Mouse (Mus musculus): ENCODE data around the gene Syt14. TPM values are rescaled to one million over a fixed set of nuclear protein-coding genes. Genes with fewer than 3 reads are reported as not detected.

Syt14 gene
- polyA plus RNA-seq, 1 experiment from 2014 or later, result 4.5 TPM

DNA sequence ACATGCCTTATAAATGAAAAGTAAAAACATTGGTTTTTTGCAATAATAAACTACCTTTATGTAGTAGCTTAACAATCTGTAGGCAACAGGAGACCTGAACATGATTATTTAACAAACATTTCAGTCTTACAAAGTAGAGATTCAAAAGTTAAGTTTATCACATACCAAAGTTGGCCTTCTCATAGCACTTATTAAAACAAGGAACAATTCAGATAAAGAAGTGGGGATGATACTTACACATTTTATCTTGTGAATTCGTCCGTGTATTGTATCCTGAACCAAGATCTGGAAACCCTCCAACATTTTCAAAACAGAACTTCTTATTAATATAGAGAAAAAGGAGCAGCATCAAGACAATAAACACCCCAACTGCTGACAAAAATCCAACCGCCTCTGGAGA is 49.1 kb downstream of the Syt14 start:
- Histone ChIP-seq H3K9ac (no peak overlapping the region), H3K36me3 (no peaks in the 10 kb centered on the region), H3K9me3 (no peaks in the 10 kb centered on the region), H3K4me3 (no peak overlapping the region), H3K27me3 (no peaks in the 10 kb centered on the region), H3K27ac (no peak overlapping the region), H3K4me2 (replicated peaks) (no peak overlapping the region), H3K4me1 (no peaks in the 10 kb centered on the region)
- no peak for ATAC-seq (ENCODE audit: insufficient number of reproducible peaks, insufficient read depth, low FRiP score, low TSS enrichment)
- 88% methylated on average over 3 of the region's 3 CpGs for WGBS

DNA sequence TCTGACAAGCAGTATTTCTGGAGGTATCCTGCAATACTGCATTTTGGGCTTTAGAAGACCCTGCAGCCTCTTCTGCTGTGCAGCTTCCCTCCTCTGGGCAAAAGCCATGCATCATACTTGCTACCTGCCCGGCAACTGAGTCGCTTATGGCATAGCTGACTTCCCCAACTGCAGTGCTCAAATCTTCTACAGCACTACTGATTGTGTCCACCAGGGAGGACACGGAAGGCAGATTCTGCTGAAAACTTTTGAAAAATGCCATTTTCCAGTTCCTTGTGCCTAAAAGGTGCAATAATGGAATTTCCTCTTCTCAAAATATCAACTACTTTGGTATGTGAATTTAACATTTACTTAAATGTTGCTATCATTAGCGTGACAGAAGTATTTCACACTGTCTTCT is 51.2 kb downstream of the Syt14 start:
- no peak overlapping the region for H3K9ac ChIP-seq
- ATAC-seq (ENCODE audit: insufficient number of reproducible peaks, insufficient read depth, low FRiP score, low TSS enrichment), result no peak
- no peaks in the 10 kb centered on the region for H3K36me3 ChIP-seq
- no peak overlapping the region for H3K27ac ChIP-seq
- H3K27me3 ChIP-seq, result no peaks in the 10 kb centered on the region
- WGBS, result 90% methylated on average over 4 of the region's 4 CpGs
- no peak overlapping the region for H3K4me2 ChIP-seq (replicated peaks)
- H3K4me3 ChIP-seq, result no peak overlapping the region
- H3K4me1 ChIP-seq, result no peaks in the 10 kb centered on the region
- no peaks in the 10 kb centered on the region for H3K9me3 ChIP-seq

DNA sequence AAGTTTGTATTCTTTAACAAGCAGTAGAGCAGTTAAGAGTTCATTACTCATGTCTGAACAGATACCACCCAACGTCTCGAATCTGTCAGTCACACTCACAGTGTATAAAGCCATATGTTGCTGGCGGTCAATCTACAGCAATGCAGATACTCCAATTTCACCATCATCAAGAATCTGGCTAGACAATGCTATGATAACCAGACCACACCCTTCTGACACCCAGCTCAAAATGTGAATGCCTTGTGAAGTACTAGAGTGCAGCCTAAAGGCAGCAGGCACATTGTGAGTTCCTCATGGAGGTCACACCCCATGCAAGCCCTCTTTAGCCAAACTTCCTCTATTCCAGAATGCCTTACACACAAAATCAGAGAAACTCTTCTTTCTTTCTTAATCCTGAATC is 53.9 kb downstream of the Syt14 start:
- H3K9me3 ChIP-seq, result no peaks in the 10 kb centered on the region
- no peaks in the 10 kb centered on the region for H3K36me3 ChIP-seq
- WGBS, result 90% methylated on average over 3 of the region's 3 CpGs
- no peaks in the 10 kb centered on the region for H3K4me1 ChIP-seq
- no peak overlapping the region for H3K4me3 ChIP-seq
- no peak for ATAC-seq (ENCODE audit: insufficient number of reproducible peaks, insufficient read depth, low FRiP score, low TSS enrichment)
- H3K9ac ChIP-seq, result no peak overlapping the region
- H3K4me2 ChIP-seq (replicated peaks), result no peak overlapping the region
- H3K27ac ChIP-seq, result no peak overlapping the region
- H3K27me3 ChIP-seq, result no peaks in the 10 kb centered on the region

- Histone ChIP-seq H3K4me2 (replicated peaks) (no peak overlapping the region), H3K27me3 (no peaks in the 10 kb centered on the region), H3K9ac (no peak overlapping the region), H3K36me3 (no peaks in the 10 kb centered on the region), H3K27ac (no peak overlapping the region), H3K4me1 (no peaks in the 10 kb centered on the region), H3K4me3 (no peak overlapping the region), H3K9me3 (no peaks in the 10 kb centered on the region)
- 79% methylated on average over 1 of the region's 1 CpGs for WGBS
- ATAC-seq (ENCODE audit: insufficient number of reproducible peaks, insufficient read depth, low FRiP score, low TSS enrichment), result no peak
Observed at GRCm38 (mm10) chr1:192981120-192981519, 54.5 kb downstream of the Syt14 start.

- Histone ChIP-seq H3K36me3 (no peaks in the 10 kb centered on the region), H3K4me3 (no peak overlapping the region), H3K27ac (no peak overlapping the region), H3K4me1 (no peaks in the 10 kb centered on the region), H3K4me2 (replicated peaks) (no peak overlapping the region), H3K27me3 (no peaks in the 10 kb centered on the region), H3K9me3 (no peaks in the 10 kb centered on the region), H3K9ac (no peak overlapping the region)
- 87% methylated on average over 5 of the region's 5 CpGs for WGBS
- no peak for ATAC-seq (ENCODE audit: insufficient number of reproducible peaks, insufficient read depth, low FRiP score, low TSS enrichment)
Observed at GRCm38 (mm10) chr1:192962323-192962722, 73.3 kb downstream of the Syt14 start.

DNA sequence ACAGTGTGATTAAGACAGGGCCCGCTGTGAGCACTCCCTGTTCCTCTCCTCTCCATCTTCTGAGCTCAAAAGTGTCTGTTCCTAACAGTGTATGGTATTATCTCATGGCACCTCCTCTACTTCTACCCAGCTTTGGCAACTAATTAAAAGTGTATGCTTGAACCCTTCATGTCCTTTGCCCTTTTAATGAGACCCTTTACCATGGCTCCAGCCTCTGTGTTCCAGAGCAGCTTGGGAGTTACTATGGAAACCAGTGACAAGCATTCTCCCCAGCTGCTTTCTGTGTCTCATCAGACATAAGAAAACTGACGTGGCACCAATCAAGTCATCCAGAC is 87.8 kb downstream of the Syt14 start:
- Histone ChIP-seq H3K27ac (no peak overlapping the region), H3K4me2 (replicated peaks) (no peak overlapping the region), H3K36me3 (no peaks in the 10 kb centered on the region), H3K27me3 (no peaks in the 10 kb centered on the region), H3K4me3 (no peak overlapping the region), H3K9me3 (no peaks in the 10 kb centered on the region), H3K4me1 (no peaks in the 10 kb centered on the region), H3K9ac (no peak overlapping the region)
- ATAC-seq (ENCODE audit: insufficient number of reproducible peaks, insufficient read depth, low FRiP score, low TSS enrichment), result no peak; the same call in 1 of the 2 replicates
- 33% methylated on average over 2 of the region's 2 CpGs for WGBS

GRCm38 (mm10) chr1:192947170-192947838 is 88.3 kb downstream of the Syt14 start:
- H3K27me3 ChIP-seq, result no peaks in the 10 kb centered on the region
- H3K4me1 ChIP-seq, result no peaks in the 10 kb centered on the region
- no peak overlapping the region for H3K27ac ChIP-seq
- H3K9me3 ChIP-seq, result no peaks in the 10 kb centered on the region
- WGBS, result 57% methylated on average over 1 of the region's 1 CpGs
- H3K9ac ChIP-seq, result no peak overlapping the region
- no peak overlapping the region for H3K4me2 ChIP-seq (replicated peaks)
- no peaks in the 10 kb centered on the region for H3K36me3 ChIP-seq
- H3K4me3 ChIP-seq, result no peak overlapping the region
- ATAC-seq (ENCODE audit: insufficient number of reproducible peaks, insufficient read depth, low FRiP score, low TSS enrichment), result no peak

DNA sequence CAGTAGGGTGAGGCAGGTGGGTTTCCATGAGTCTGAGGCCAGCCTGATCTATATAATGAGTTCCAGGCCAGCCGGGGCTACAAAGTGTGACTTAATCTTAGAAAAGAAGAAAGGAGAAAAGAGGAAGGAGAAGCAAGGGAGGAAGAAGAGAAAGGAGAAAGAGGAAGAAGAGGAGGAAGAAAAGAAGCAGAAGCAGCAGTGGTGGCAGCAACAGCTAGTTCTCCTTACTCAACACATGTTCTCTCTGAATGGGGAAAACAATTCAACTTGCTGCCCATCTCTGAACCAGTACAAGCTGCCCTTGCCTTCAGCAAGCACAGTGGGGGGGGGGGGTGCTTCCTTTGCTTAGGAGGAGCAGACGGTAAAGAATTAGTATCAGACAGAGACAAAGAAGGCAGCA is 96.5 kb downstream of the Syt14 start:
- Histone ChIP-seq H3K9ac (no peak overlapping the region), H3K27ac (no peak overlapping the region), H3K9me3 (no peaks in the 10 kb centered on the region), H3K4me3 (no peak overlapping the region), H3K27me3 (no peaks in the 10 kb centered on the region), H3K4me1 (no peaks in the 10 kb centered on the region), H3K36me3 (no peaks in the 10 kb centered on the region), H3K4me2 (replicated peaks) (no peak overlapping the region)
- WGBS, result 51% methylated on average over 2 of the region's 2 CpGs
- ATAC-seq (ENCODE audit: insufficient number of reproducible peaks, insufficient read depth, low FRiP score, low TSS enrichment), result no peak

- H3K4me2 ChIP-seq (replicated peaks), result no peak overlapping the region
- H3K27me3 ChIP-seq, result no peaks in the 10 kb centered on the region
- no peak overlapping the region for H3K9ac ChIP-seq
- H3K9me3 ChIP-seq, result no peaks in the 10 kb centered on the region
- no peak overlapping the region for H3K4me3 ChIP-seq
- H3K27ac ChIP-seq, result no peak overlapping the region
- ATAC-seq (ENCODE audit: insufficient number of reproducible peaks, insufficient read depth, low FRiP score, low TSS enrichment), result no peak
- H3K36me3 ChIP-seq, result 0 out of 2 replicates have a peak, but pooled peaks cover 2% of the 10 kb centered on the region
- no peaks in the 10 kb centered on the region for H3K4me1 ChIP-seq
- WGBS, result 81% methylated on average over 2 of the region's 2 CpGs
Observed at GRCm38 (mm10) chr1:192937956-192938355, 97.6 kb downstream of the Syt14 start.

DNA sequence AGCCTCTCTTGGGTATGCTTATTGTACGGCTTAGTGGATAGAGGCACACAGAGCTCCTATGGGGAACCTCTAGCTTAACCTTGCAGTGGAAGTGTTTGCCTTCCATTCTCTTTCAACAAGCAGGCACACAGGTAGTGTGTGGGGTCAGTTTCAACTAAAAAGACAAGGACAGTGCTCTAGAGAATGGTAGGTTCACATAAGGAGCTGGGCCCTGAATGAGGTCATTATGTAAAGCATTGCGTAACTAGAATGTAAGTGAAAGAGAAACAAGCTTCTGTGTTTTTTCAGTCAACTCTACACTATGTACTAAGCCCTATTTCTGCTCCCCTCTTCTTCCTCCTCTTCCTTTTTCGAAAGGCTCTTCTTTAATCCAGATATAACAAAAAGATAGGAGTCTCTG is 103.8 kb downstream of the Syt14 start:
- Histone ChIP-seq H3K4me3 (no peak overlapping the region), H3K9me3 (no peaks in the 10 kb centered on the region), H3K4me2 (replicated peaks) (no peak overlapping the region), H3K27ac (no peak overlapping the region), H3K36me3 (0 out of 2 replicates have a peak, but pooled peaks cover 10% of the 10 kb centered on the region), H3K27me3 (no peaks in the 10 kb centered on the region), H3K4me1 (no peaks in the 10 kb centered on the region), H3K9ac (no peak overlapping the region)
- ATAC-seq (ENCODE audit: insufficient number of reproducible peaks, insufficient read depth, low FRiP score, low TSS enrichment), result no peak
- 86% methylated on average over 3 of the region's 3 CpGs for WGBS

- no peak overlapping the region for H3K27ac ChIP-seq
- peaks cover 4% of the 10 kb centered on the region; the same call in 1 of the 2 replicates for H3K9me3 ChIP-seq
- no peak overlapping the region for H3K4me2 ChIP-seq (replicated peaks)
- H3K4me1 ChIP-seq, result no peaks in the 10 kb centered on the region
- no peak for ATAC-seq (ENCODE audit: insufficient number of reproducible peaks, insufficient read depth, low FRiP score, low TSS enrichment)
- 58% methylated on average over 3 of the region's 3 CpGs for WGBS
- H3K9ac ChIP-seq, result no peak overlapping the region
- H3K36me3 ChIP-seq, result no peaks in the 10 kb centered on the region
- H3K27me3 ChIP-seq, result no peaks in the 10 kb centered on the region
- no peak overlapping the region for H3K4me3 ChIP-seq
Observed at GRCm38 (mm10) chr1:192912101-192912728, 123.4 kb downstream of the Syt14 start.

- no peaks in the 10 kb centered on the region for H3K36me3 ChIP-seq
- no peak overlapping the region for H3K9ac ChIP-seq
- no peak overlapping the region for H3K4me2 ChIP-seq (replicated peaks)
- 66% methylated on average over 2 of the region's 2 CpGs for WGBS
- H3K4me1 ChIP-seq, result 0 out of 2 replicates have a peak, but pooled peaks cover 2% of the 10 kb centered on the region
- no peak overlapping the region for H3K27ac ChIP-seq
- H3K27me3 ChIP-seq, result no peaks in the 10 kb centered on the region
- H3K4me3 ChIP-seq, result no peak overlapping the region
- no peak for ATAC-seq (ENCODE audit: insufficient number of reproducible peaks, insufficient read depth, low FRiP score, low TSS enrichment)
- no peaks in the 10 kb centered on the region for H3K9me3 ChIP-seq
Observed at GRCm38 (mm10) chr1:192901516-192901915, 134.1 kb downstream of the Syt14 start.
